Mouse (Mus musculus) kidney, adult 8-10 months (tissue): ENCODE measurements around the gene Map3k1.
A peak's percentile ranks its signal among the peaks of the same experiment; 100 is the strongest.

Source experiments
- DNase-seq, 2 experiments: peaks; one replicate each; pipeline ENCODE4 v3.0.0; 2022

Map3k1 gene

DNA sequence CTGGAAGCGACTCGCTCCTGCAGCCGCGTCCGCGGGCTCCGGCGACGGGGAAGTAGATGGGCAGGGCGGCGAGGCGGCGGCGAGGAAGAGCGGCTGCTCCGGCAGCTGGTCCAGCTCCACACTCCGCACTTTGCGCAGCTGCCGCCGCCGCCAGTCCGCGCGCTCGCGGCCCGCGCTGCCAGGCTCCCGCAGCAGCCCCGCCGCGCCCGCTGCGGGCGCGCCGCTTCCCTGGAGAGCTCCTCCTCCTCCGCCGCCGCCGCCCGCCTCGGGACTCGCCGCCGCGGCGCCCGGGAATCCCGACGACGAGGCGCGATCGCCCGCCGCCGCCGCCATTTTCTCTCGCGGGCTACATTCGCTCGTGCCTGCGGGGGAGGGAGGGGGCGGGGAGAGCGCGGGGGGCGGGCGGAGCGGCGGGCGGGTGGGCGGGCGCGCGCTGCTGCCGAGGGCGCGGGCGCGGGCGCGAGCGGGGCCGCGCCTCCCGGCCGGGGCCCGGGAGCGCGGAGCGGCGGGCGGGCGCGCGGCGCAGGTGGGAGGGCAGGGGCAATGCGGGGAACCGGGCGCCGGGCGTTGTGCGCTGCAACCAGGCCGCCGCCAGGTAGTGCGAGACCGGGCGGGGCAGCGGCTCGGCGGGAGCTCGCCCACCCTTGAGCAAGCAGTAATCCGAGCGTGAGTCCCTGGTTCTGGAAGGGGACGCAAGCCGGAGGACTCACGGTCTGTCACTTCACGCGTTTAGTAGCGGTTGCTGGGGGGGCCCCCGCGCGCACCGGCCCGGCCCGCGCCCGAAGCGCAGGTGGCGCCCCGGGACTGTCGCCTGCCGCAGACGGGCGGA lies at the start of gene Map3k1:
Gene Map3k1, minus strand, starts transcription at position 357 of the 829 bp plus-strand sequence.
- DNase-seq = peak in 1 of 2 experiments; percentile 64

DNA sequence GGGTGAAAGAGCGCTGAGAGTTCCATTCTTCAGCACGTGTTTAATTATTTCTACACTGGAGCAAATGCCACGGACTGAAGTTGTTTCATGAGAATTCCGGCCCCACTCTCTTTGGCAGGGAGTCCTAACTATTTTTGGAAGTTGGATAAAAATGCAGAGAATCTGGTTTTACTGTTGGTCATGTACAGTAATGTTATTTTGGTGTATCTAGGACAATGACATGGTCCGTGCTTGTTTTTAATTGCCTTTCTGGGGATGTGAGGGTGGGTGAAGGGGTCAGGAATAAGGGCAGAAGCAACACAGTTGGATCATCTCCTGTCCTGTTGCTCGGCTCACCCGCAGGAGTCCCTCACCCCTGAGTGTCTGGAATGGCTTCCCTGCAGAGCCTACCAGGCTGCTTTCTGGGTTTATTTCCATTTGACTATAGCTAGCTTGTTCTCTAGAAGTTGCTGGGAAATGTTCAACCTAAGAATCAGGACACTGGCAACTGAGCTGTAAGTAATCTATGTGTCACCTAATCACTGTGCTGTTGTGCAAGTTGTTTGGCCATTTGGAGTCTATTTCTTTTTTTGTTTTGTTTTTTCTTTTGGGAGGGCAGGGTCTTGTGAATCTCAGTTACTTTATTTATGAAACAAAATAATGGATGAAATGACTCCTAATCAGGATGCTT lies 48.1 kb upstream of the Map3k1 start:
- DNase-seq = peak in 1 of 2 experiments; percentile 19

DNA sequence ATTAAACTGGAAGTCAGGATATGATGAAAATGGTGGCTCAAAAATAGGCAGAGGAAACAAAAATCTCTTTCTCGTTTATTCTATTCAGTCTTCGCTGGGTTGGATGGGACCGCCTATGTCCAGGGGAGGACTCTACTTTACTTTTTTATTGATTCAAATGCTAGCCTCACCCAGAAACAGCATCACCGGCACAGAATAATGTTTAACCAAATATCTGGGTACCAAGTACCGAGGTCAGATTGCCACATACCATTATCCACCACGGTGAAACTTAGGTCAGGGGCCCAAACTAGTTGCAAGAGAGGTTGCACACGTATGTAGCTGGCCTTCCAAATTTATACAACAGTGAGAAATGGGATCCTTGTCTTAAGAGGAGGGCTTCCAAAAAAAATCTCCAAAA lies 47.4 kb upstream of the Map3k1 start:
- DNase-seq = peak in 1 of 2 experiments; percentile 13

DNA sequence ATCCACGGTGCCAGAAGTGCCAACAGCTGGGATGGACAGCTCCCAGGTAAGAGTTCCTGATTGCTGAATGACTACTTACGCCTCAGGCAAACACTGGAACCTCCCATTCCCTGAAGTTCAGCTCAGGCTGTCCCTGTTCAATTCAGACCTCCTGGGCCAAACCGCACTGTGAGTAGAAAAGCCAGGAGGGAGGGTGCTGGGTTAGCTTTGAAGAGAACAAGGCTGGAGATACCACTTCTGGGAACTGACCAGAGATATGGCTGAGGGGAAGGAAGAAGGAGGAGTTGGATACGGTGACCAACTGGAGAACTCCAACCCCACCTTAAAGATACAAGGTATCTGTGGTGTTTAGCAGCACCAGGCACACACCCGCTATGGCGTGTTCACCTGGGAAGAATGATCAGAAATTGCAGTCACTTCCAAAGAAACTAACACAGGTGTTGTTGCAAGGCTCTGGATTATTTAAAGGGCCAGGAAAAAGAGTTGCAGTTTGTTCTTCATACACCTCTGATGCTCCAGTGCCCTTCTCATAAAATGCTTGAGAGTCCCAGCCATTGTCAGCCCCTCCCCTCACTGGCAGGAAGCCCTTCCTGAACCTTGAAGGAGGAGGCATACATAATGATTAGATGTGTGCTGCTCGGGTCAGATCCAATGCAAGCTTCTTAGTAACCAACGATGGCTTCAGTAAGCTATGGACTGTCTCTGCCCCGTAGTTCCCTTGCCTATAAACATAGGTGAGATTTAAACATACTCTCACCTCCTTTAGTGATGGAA lies 43.8 kb upstream of the Map3k1 start:
- no peak for DNase-seq

DNA sequence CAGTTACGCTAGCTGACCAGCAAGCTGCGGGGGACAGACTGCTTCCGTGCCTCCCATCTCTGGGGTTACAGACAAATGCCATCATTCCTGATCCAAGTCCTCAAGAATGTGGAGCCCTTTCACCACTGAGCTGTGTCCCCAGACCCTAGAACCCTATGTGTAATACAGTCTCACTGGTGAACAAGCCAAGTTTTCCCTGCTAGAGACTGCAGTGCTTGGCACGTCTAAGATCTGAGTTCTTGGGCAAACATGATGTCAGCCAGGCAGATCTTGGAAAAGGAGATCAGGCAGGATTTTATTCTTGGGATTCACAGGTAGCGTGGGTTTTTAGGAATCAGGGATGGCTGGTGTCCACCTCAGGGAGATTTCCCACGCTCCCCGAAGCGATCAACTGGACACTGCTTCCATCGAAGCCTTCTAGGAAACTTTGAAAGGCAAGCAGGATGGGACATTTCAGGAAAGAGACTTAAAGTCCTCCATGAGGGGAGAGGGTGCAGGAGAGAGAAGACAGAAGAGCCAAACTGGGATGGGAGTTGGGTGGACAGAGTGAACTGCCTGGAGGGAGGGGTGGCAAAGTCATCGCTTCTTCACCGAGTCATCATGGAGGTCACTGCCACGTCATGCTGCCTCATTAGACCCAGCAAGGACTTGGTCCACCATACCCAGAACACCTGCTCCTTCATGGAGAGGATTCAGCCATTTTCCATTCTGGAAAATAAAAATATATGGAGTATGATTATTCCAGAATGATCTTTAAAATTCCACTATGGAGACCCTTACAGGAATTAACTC lies 41.4 kb upstream of the Map3k1 start:
- DNase-seq = no peak

DNA sequence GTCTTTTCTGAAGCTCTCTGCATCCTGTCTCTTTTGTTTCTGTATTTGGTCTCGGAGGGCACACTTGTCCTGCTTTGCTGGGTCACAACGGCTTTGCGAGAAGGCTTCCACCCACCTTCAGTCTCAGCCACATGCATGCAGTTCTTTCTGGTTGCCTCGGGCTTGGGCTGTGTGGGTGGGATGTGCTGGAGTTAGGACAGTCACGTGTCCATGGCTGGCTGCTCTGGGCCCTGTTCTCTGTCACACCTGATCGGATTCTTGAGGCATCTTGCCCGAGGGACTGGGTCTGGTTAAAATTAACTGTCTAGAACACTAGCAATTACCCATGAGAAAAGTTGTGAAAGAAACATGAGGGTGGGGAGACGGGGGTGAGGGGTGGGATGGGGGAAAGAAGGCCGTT lies 36.7 kb upstream of the Map3k1 start:
- DNase-seq = peak; percentile 76 to 80

DNA sequence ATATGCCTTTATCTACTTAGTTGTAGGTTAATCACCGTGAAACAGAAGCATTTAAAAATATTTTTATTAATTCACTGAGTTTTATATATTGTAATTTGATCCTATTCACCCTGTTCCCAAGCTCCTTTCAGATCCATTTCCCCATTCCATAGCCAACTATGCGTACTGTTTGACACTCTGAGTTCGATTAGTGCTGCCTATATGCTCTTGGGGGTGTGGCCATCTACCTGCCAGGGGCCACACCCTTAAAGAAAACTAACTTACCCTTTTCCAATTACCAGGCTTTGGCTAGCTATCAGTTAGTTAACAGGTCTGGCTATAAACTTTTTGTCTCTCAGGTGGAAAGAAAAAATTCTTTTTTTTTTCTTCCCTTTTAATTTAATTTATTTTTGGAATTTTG lies 35.5 kb upstream of the Map3k1 start:
- no peak for DNase-seq

DNA sequence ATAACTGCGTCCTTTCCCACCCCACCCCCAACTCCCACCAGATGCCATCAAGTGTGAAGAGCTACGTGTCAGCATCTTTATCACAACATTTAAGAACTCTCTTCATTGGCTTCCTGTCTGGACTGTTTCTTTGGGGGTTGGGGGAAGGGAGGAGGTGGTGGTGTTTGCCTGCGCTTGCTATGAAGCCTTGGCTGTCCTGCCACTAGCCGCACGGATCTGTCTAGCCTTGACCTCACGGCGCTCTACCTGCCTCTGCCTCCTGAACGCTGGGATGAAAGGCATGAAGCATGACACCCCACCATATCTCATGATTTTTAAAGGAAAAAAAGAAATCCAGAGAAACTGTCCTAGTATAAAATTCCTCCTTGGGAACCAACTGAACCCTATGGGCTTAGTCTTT lies 27.0 kb upstream of the Map3k1 start:
- DNase-seq = no peak

DNA sequence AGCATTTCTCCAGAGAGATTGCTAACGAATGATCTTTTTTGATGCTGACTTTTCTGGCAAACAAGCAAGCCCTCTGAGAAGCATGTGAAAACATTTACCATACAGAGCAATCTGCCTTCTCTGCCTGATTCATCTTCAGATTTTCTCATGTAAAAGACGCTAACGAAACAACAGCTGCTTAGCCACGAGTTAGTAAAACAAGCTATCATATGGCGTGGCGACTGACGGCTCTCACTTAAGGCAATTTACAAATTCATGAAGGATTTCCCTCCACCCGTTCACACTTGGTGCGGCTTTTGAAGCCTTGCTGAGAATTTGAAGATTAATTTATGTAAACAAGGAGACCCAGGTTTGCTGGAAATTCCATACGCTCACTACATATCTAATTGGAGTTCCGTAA lies 25.8 kb upstream of the Map3k1 start:
- no peak for DNase-seq

DNA sequence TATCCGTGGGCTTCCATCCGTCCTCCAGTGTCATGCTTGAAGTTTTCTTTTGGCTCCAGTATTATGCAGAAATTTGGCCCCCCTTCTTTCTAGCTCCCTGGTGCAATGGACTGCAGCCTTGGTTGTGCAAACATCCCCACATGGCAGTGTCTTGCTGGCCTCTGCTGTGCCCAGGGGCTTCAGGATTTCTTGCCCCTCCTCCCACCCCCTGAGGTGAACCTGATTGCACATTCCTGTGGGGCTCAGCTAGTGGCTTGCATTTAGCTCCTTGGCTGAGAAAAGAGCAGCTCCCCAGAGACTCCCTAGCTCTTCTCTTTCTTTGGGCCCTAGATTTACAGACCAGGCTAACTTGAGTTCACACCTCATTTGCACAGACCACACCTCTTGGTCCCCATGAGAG lies 20.7 kb upstream of the Map3k1 start:
- no peak for DNase-seq

DNA sequence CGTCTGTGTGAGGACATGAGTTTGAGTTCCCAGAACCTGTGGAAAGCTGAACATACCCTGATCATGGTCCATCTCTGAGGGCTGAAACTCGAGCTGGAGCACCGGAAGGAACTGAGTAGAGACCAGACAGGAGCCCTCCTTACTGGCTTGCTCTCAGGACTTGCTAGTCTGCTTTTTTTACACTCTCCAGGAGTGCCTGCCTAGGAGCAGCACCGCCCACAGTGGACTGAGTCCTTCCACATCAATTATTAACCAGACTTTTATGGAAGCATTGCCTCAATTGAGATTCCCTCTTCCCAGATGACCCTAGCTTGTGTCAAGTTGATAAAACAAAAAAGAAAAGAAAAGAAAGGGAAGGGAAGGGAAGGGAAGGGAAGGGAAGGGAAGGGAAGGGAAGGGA lies 18.7 kb upstream of the Map3k1 start:
- peak in 1 of 2 experiments; percentile 54 for DNase-seq

DNA sequence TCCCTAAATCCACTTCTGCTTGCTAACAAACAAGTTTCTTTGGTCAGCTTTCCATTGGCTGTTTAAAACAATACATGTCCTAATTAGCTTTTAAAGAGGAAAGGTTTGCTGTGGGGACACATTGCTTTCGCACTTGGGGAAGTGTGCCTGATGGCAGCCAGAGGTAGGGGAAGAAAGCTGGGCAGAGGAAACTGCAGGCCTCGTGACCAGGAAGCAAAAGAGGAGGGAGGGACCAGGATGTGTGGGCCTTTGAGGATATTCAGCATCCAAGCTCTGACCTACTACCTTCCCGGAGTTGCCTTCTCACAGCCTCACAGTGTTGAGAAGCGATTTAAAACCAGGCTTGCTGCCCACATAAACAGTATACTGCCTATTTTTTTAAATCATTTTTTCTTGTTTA lies 15.4 kb upstream of the Map3k1 start:
- no peak for DNase-seq

DNA sequence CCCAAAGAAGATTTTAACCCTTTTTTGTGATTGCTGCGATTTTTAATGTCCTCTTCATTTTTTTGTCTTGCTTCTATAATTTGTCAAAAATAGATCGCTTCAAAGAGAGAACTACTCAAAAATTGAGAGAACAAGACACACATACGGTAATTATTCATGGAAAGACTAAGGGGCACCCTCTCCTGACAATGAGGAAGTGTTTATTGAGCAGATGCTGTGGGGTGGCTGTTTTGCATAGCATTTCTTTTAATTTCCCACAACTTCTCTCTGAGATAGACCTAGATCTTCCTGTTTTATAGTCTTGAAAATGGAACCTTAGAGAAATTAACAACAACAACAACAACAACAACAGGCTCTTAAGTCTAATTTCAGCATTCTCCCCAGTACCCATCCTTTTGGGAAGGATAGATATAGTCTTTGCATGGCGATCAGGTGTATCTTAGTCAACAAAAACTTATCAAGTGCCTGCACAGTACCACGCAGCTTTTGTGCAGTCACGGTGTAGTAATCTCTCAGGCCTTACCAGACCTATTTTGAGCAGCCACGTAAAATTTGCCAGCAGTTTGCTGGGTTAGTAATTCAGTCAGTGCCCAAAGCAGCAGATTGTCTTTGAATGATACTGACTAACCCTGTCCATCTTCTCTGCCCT lies 13.1 kb upstream of the Map3k1 start:
- DNase-seq = no peak

DNA sequence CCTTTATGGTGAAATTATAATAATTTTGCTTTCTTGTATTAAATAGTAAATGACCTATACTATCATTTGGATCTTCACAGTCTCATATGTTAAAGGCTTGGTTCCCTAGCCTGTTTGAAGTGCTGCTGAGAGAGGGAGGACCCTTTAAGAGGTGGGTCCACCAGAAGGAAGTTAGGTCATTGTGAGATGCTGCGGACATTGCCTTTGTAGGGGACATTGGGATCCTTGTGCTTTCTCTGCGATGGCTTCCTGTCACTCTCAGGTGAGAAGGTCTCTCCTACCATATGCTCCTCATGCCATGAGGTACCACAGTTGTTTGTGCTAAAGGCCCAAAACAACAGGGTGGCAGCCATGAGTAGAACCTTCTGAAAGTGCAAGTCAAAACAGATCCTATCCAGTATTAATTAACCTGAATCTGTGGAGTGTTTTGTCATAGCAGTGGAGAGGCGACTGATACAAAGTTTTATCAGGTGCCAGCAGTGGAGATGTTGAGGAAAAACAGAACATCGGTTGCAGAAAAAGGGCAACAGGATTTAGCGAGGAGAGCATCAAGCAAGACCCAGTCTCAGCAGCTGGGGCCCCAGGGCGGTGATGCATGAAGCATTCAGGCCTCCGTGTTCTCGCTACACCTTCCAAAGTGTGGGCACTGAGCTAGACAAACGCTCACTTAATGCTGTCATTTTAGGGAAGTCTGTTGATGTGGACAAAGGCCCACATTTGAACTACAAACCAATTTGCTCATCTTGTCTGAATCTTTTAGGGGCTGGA lies 11.0 kb upstream of the Map3k1 start:
- DNase-seq = peak in 1 of 2 experiments; percentile 48

DNA sequence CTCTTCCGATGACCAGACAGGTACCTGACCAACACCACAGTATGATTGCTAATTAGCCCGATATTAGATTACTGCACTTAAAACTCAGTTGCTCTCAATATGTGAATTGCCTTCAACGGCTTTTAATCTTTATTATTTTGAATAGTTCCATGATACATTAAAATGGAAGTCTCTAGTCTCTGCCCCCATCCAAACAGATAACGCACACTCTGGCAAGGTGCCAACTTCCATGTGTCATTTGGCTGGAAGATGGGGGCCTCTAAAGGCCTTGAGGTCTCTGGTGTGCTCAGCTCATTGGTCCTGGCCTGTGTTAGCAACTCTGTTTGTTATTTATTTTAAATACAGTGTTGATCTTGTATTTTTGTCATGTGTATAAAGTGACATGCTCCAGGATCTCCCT lies 10.3 kb upstream of the Map3k1 start:
- DNase-seq = no peak

DNA sequence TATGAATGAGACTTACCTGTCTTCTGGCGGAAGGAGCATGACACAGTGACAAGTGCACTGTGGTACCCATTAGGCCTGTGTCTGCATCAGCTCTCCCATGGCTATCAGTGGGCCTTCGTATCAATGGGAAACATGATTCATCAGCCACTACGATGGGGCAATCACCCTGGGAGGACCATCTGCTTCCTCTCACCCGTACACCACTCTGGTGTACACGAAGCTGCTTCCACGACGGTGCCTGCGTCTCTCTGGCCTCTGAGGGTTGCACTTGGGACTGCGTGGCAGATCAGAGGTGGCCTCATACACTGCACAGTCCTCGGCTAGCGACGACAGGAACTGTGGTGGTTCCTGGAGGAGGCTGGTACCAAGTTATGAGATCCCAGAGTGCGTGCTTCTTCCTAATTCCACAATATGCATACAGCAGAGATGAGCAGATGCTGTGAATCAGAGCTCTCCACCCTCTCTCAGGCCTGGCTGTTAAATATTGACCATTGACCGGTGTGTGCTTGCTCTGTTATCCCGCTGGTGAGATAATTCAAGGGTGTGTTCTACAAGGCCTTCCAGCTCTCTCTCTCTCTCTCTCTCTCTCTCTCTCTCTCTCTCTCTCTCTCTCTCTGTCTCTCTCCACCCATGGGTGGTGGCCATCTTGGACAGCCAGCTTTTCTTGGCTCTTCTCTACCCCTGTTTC lies 9.6 kb upstream of the Map3k1 start:
- peak in 1 of 2 experiments; percentile 19 for DNase-seq

DNA sequence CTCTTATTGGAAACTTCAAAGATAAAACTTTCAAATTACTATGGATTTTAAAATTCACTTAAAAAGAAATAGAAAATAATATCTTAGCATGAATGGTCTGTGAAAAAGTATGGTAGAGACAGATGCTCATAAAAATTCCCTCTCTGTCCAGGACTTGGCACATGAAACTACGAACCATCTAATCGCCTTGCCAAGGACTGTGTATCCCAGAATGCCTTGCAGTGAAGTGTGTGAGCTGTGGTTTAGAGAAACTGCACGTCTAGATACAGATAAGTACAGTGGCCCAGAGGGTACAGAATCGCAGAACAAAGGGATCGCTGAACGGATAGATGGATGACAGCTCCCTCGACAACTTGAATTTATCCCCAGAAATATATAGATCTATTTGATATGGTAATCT lies 9.0 kb upstream of the Map3k1 start:
- no peak for DNase-seq

DNA sequence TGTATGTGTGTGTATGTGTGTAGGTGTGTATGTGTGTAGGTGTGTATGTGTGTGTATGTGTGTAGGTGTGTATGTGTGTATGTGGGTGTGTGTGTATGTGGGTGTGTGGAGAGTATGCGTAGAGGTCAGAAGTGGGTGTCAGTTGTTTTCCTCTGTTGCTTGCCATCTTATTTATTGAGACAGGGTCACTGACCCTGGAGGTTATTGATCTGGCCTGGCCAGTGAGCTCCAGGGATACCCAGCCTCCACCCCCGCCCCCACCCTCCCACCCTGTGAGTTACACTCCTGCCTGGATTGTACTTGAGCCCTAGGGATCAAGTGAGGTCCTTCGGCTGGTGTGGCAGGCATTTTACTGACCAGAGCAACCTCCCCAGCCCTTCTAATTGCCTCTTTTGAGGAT lies 7.6 kb upstream of the Map3k1 start:
- DNase-seq = no peak

DNA sequence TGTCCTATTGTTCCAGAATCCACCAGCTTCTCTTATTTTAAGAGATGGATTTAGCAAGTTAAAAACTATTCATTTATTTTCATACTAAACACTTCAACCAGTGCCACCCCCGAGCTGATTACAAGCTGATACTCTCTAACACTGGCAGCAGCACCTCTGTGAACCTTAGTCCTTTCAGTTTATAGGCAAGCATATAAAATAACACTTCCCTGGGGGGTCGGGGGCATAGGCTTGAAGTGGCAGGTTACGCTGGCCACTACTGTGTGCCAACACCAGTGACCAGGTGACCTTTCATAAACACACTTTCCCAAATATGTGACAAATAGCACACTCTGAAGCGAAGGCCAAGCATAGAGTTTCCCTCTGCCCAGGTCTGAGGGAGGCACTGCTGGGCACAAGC lies 6.7 kb upstream of the Map3k1 start:
- DNase-seq = no peak

DNA sequence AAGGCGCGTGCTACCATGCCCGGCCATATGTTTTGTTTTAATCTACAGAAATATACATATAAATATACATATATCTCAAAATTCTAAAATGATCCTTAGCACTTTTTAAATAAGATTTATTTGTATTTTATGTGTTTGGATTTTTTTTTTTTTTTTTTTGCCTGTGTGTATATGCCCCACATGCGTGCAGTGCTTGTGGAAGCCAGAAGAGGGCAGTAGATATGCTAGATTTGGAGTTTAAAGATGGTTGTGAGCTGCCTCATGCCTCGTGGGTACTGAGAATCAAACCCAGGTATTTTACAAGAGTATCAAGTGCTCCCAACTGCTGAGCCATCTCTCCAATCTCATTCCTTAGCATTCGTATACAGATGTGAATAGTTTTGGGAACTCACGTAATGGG lies 6.2 kb upstream of the Map3k1 start:
- DNase-seq = no peak

DNA sequence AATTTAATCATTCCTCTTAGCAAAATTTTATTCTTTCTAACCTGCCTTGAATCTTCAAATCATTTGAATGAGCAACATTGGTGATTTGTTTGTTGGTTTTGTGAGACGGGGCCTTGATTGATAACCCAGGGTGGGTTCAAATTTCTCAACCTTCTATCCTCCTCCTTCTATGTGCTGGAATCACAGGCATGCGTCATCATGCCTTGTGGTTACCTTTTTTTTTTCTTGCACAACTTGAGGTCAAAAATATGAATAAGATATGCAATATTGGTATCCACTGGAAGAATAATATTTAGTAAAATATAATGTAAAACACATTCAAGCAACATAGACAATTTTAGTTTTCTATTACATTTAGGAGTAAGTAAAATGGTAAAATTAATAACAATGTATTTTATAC lies 3.9 kb upstream of the Map3k1 start:
- no peak for DNase-seq
